Mouse (Mus musculus): ENCODE results near the gene Dcdc2b.

The Dcdc2b gene

GRCm38 (mm10) chr4:129618786-129619691 is 5.0 kb upstream of the Dcdc2b start, which contains the start of gene Iqcc:
Iqcc (minus strand) TSS chr4:129619099.
- Histone ChIP-seq H3K4me1 (replicated peaks; ENCODE audit: low read depth, low read length) (peaks cover 64% of the 10 kb centered on the region), H3K36me3 (ENCODE audit: insufficient read depth, low read length) (peaks cover 22% of the 10 kb centered on the region), H3K9me3 (ENCODE audit: low read length) (no peaks in the 10 kb centered on the region), H3K27me3 (ENCODE audit: insufficient read depth, low read length) (no peaks in the 10 kb centered on the region), H3K4me3 (replicated peaks; ENCODE audit: low read length) (peak within 1 kb of the TSS; percentile 84)
- TF ChIP-seq POU5F1 (IDR thresholded peaks at IDR 0.05; ENCODE audit: borderline replicate concordance, low read length) = no peak
- no peak for TF ChIP-seq NANOG (IDR thresholded peaks at IDR 0.05; ENCODE audit: borderline replicate concordance, low read length)
- TF ChIP-seq CTCF (conservative IDR thresholded peaks at IDR 0.05; ENCODE audit: low read length) = no peak

GRCm38 (mm10) chr4:129618031-129618430 is 4.0 kb upstream of the Dcdc2b start:
- Histone ChIP-seq H3K4me3 (replicated peaks; ENCODE audit: low read length) (peak overlapping the region; percentile 84), H3K4me1 (replicated peaks; ENCODE audit: low read depth, low read length) (peaks cover 65% of the 10 kb centered on the region), H3K36me3 (ENCODE audit: insufficient read depth, low read length) (peaks cover 22% of the 10 kb centered on the region), H3K27me3 (ENCODE audit: insufficient read depth, low read length) (no peaks in the 10 kb centered on the region), H3K9me3 (ENCODE audit: low read length) (no peaks in the 10 kb centered on the region)
- TF ChIP-seq CTCF (conservative IDR thresholded peaks at IDR 0.05; ENCODE audit: low read length) (no peak), POU5F1 (IDR thresholded peaks at IDR 0.05; ENCODE audit: borderline replicate concordance, low read length) (no peak), NANOG (IDR thresholded peaks at IDR 0.05; ENCODE audit: borderline replicate concordance, low read length) (no peak)

GRCm38 (mm10) chr4:129617121-129617641 is 3.1 kb upstream of the Dcdc2b start:
- peaks cover 22% of the 10 kb centered on the region for H3K36me3 ChIP-seq (ENCODE audit: insufficient read depth, low read length)
- no peaks in the 10 kb centered on the region for H3K9me3 ChIP-seq (ENCODE audit: low read length)
- TF ChIP-seq CTCF (conservative IDR thresholded peaks at IDR 0.05; ENCODE audit: low read length) = no peak
- TF ChIP-seq NANOG (IDR thresholded peaks at IDR 0.05; ENCODE audit: borderline replicate concordance, low read length) = no peak
- no peak for TF ChIP-seq POU5F1 (IDR thresholded peaks at IDR 0.05; ENCODE audit: borderline replicate concordance, low read length)
- no peaks in the 10 kb centered on the region for H3K27me3 ChIP-seq (ENCODE audit: insufficient read depth, low read length)
- H3K4me3 ChIP-seq (replicated peaks; ENCODE audit: low read length) = peak overlapping the region; percentile 84; the same call in 1 of the 2 replicates
- H3K4me1 ChIP-seq (replicated peaks; ENCODE audit: low read depth, low read length) = peaks cover 59% of the 10 kb centered on the region

- TF ChIP-seq POU5F1 (IDR thresholded peaks at IDR 0.05; ENCODE audit: borderline replicate concordance, low read length) (no peak), NANOG (IDR thresholded peaks at IDR 0.05; ENCODE audit: borderline replicate concordance, low read length) (no peak), CTCF (conservative IDR thresholded peaks at IDR 0.05; ENCODE audit: low read length) (no peak)
Observed at GRCm38 (mm10) chr4:129616631-129617030, 2.6 kb upstream of the Dcdc2b start.

GRCm38 (mm10) chr4:129615801-129616290 is 1.8 kb upstream of the Dcdc2b start:
- no peaks in the 10 kb centered on the region for H3K9me3 ChIP-seq (ENCODE audit: low read length)
- H3K4me1 ChIP-seq (replicated peaks; ENCODE audit: low read depth, low read length) = peaks cover 56% of the 10 kb centered on the region
- no peak for TF ChIP-seq NANOG (IDR thresholded peaks at IDR 0.05; ENCODE audit: borderline replicate concordance, low read length)
- no peak for TF ChIP-seq POU5F1 (IDR thresholded peaks at IDR 0.05; ENCODE audit: borderline replicate concordance, low read length)
- TF ChIP-seq CTCF (conservative IDR thresholded peaks at IDR 0.05; ENCODE audit: low read length) = no peak
- peaks cover 22% of the 10 kb centered on the region for H3K36me3 ChIP-seq (ENCODE audit: insufficient read depth, low read length)
- no peak overlapping the region for H3K4me3 ChIP-seq (replicated peaks; ENCODE audit: low read length)
- H3K27me3 ChIP-seq (ENCODE audit: insufficient read depth, low read length) = no peaks in the 10 kb centered on the region

More at GRCm38 (mm10) chr4:129616631-129617030, 2.6 kb upstream of the Dcdc2b start:
- H3K9me3 ChIP-seq (ENCODE audit: low read length) = no peaks in the 10 kb centered on the region
- peaks cover 22% of the 10 kb centered on the region for H3K36me3 ChIP-seq (ENCODE audit: insufficient read depth, low read length)
- H3K4me1 ChIP-seq (replicated peaks; ENCODE audit: low read depth, low read length) = peaks cover 56% of the 10 kb centered on the region
- no peak overlapping the region for H3K4me3 ChIP-seq (replicated peaks; ENCODE audit: low read length)
- H3K27me3 ChIP-seq (ENCODE audit: insufficient read depth, low read length) = no peaks in the 10 kb centered on the region

GRCm38 (mm10) chr4:129610472-129610871 is 3.6 kb downstream of the Dcdc2b start:
- H3K27me3 ChIP-seq (ENCODE audit: insufficient read depth, low read length) = no peaks in the 10 kb centered on the region

GRCm38 (mm10) chr4:129610026-129610425 is 4.0 kb downstream of the Dcdc2b start:
- H3K4me1 ChIP-seq (replicated peaks; ENCODE audit: low read depth, low read length) = peaks cover 72% of the 10 kb centered on the region
- H3K9me3 ChIP-seq (ENCODE audit: low read length) = no peaks in the 10 kb centered on the region
- H3K4me3 ChIP-seq (replicated peaks; ENCODE audit: low read length) = peak overlapping the region; percentile 49
- no peaks in the 10 kb centered on the region for H3K27me3 ChIP-seq (ENCODE audit: insufficient read depth, low read length)
- H3K36me3 ChIP-seq (ENCODE audit: insufficient read depth, low read length) = peaks cover 43% of the 10 kb centered on the region
- TF ChIP-seq CTCF (conservative IDR thresholded peaks at IDR 0.05; ENCODE audit: low read length) = no peak
- TF ChIP-seq POU5F1 (IDR thresholded peaks at IDR 0.05; ENCODE audit: borderline replicate concordance, low read length) = no peak
- TF ChIP-seq NANOG (IDR thresholded peaks at IDR 0.05; ENCODE audit: borderline replicate concordance, low read length) = no peak

More at GRCm38 (mm10) chr4:129610472-129610871, 3.6 kb downstream of the Dcdc2b start:
- H3K4me1 ChIP-seq (replicated peaks; ENCODE audit: low read depth, low read length) = peaks cover 69% of the 10 kb centered on the region
- no peak for TF ChIP-seq CTCF (conservative IDR thresholded peaks at IDR 0.05; ENCODE audit: low read length)
- TF ChIP-seq POU5F1 (IDR thresholded peaks at IDR 0.05; ENCODE audit: borderline replicate concordance, low read length) = no peak
- no peak for TF ChIP-seq NANOG (IDR thresholded peaks at IDR 0.05; ENCODE audit: borderline replicate concordance, low read length)
- H3K4me3 ChIP-seq (replicated peaks; ENCODE audit: low read length) = peak overlapping the region; percentile 49
- peaks cover 39% of the 10 kb centered on the region for H3K36me3 ChIP-seq (ENCODE audit: insufficient read depth, low read length)
- H3K9me3 ChIP-seq (ENCODE audit: low read length) = no peaks in the 10 kb centered on the region

- peaks cover 76% of the 10 kb centered on the region for H3K4me1 ChIP-seq (replicated peaks; ENCODE audit: low read depth, low read length)
- H3K4me3 ChIP-seq (replicated peaks; ENCODE audit: low read length) = peak overlapping the region; percentile 49
- no peaks in the 10 kb centered on the region for H3K9me3 ChIP-seq (ENCODE audit: low read length)
- H3K36me3 ChIP-seq (ENCODE audit: insufficient read depth, low read length) = peaks cover 51% of the 10 kb centered on the region
- TF ChIP-seq POU5F1 (IDR thresholded peaks at IDR 0.05; ENCODE audit: borderline replicate concordance, low read length) (no peak), NANOG (IDR thresholded peaks at IDR 0.05; ENCODE audit: borderline replicate concordance, low read length) (no peak), CTCF (conservative IDR thresholded peaks at IDR 0.05; ENCODE audit: low read length) (no peak)
- no peaks in the 10 kb centered on the region for H3K27me3 ChIP-seq (ENCODE audit: insufficient read depth, low read length)
Observed at GRCm38 (mm10) chr4:129609139-129609631, 4.9 kb downstream of the Dcdc2b start.

All from E14TG2a.4 (cell line).